Mouse (Mus musculus) adrenal gland, adult 2 months (tissue): ENCODE results near the gene Gm5565. TPM values are rescaled to one million over a fixed set of nuclear protein-coding genes. Genes with fewer than 3 reads are reported as not detected.
"Not testable (repeated sequence)": the region's sequence is repeated elsewhere in the genome, so short reads cannot be mapped to it uniquely, and the experiment has no call there.

Experiments
- DNase-seq: peaks from one replicate; pipeline ENCODE4 v3.0.0; 2021
- long read RNA-seq: library from polyadenylated mRNA; stranded (forward); transcript quantifications from one replicate; pipeline ENCODE4 v2.0.0, GENCODE M21; 2021
- polyA plus RNA-seq: library from polyadenylated mRNA; depleted of rRNA; stranded (reverse); fragments of >200 nt; gene quantifications from 2 replicates; pipeline ENCODE4 v1.2.3, GENCODE M21; 2012; rRNA removed
- total RNA-seq, 2 experiments: library from RNA; stranded (reverse); gene quantifications; 2 replicates each; pipeline ENCODE4 v1.2.3; 2021

Gm5565 gene
- total RNA-seq: not detected
- polyA plus RNA-seq: not detected in 2 replicates
- long read RNA-seq: 0 reads

DNA sequence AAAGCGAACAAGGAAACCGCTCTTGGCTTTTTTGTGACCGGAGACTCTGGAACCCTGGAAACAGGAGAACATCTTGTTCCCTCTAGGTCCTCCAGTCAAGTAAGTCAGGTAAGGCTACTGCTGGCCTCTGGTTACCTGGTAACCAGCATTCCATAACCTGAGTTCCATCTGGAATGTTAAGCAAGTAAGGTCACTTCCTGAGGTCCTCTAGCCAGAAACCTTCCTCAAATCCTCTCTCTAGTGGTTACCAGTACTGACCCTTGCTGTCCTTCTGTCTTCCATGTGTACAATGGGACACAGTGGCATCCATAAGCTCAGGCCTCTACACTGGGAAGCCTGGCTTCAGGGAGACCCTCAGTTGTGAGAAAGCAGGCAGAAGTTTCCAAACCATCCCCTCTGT lies at the start of gene Gm5565:
TSS of gene Gm5565 (minus strand) at position 101 of the 400 bp plus-strand sequence.
- DNase-seq: not testable (repeated sequence)

DNA sequence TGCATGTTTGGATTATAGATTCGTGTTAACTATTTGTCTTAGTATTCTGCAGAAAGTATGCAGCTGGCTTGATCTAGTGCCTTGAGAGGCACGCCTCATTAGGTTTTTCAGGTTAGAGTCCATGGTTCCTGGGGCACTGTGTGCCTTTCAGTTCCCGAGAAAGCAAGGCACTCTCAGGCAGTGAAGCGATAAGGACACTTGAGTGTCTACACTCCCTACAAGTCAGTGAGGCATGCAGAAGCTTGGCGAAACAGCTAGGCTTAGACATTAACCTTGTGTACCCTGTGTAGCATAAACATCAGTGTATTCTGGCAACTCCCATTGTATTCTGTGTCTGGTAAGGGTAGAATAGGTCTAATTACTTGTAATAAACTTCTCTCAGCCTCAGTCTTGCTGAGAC lies 45.2 kb upstream of the Gm5565 start:
- no peak for DNase-seq

GRCm38 (mm10) chr5:146203921-146204320 lies 43.6 kb upstream of the Gm5565 start:
- DNase-seq: no peak

- DNase-seq: no peak
Observed at GRCm38 (mm10) chr5:146200580-146200979, 40.2 kb upstream of the Gm5565 start.

- DNase-seq: no peak
Observed at GRCm38 (mm10) chr5:146199540-146199939, 39.2 kb upstream of the Gm5565 start.

- no peak for DNase-seq
Observed at GRCm38 (mm10) chr5:146199073-146199472, 38.7 kb upstream of the Gm5565 start.

DNA sequence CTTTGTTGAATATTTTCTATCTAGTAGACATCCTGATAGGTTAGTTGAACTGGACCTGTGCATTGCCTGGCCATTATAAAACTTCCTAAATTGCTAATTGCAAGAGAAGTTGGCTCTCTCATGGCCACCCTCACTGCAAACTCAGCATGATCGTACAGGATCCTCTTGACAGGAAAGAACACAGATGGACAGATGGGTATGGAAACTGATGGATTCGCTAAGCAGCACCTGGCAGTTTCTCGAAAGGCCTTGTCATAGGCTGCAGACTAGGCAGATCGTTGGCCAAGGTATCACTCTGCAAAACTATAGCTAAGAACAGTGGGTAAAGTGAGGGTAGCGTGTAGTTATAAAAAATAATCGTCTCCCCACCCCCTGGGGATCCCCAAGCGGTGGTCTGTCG lies 33.0 kb upstream of the Gm5565 start:
- no peak for DNase-seq

GRCm38 (mm10) chr5:146190501-146191269 lies 30.3 kb upstream of the Gm5565 start:
- no peak for DNase-seq

- DNase-seq: no peak
Observed at GRCm38 (mm10) chr5:146190093-146190492, 29.8 kb upstream of the Gm5565 start.

DNA sequence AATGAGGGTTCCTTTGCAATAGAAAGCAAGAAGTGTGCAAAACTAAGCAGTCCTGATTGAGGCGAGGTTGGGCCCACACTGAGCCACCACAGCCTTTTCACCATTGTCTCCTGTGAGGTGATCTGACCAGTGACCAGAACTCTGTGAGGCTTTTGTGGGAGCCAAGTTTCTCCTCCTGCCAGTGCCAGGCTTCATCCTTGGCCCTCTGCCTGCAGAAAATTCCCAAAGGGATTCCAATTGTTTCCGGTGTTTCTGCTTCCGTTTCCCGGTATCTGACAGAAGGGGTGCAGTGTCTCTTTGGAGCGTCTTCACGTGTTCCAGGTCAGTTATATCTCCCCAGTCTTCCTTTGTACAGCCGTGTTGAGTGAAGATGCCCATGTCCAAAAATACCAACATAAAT lies 28.4 kb upstream of the Gm5565 start:
- no peak for DNase-seq

- no peak for DNase-seq
Observed at GRCm38 (mm10) chr5:146188144-146188543, 27.8 kb upstream of the Gm5565 start.

GRCm38 (mm10) chr5:146187441-146187840 lies 27.1 kb upstream of the Gm5565 start:
- DNase-seq: peak; percentile 60

- not testable (repeated sequence) for DNase-seq
Observed at GRCm38 (mm10) chr5:146185204-146185603, 24.9 kb upstream of the Gm5565 start, which contains the start of gene 1700001J03Rik. TSS of gene 1700001J03Rik (minus strand) at chr5:146185304.

- peak; percentile 42 for DNase-seq
Observed at GRCm38 (mm10) chr5:146172744-146173143, 12.4 kb upstream of the Gm5565 start.

- DNase-seq: not testable (repeated sequence)
Observed at GRCm38 (mm10) chr5:146170621-146171020, 10.3 kb upstream of the Gm5565 start, which contains the start of gene Gm6309. TSS of gene Gm6309 (minus strand) at chr5:146170721.

DNA sequence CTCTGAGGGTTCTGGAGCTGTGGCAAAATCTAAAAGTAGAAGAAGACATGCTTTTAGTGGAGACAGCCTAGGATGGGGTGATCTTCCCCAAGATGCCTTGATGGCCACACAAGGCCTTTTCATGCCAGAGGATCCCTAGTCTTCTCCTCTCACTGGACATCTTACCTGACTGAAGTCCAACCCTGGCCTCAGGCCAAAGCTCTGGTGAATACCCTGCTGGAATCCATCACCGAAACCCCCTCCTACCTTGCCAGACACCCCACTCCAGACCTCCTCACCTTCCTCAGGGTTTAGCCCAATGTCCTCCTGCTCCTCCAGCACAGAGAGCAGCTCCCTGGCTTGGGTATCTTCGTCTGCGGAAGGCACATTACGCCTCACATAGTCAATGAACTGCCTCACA lies 2.0 kb downstream of the Gm5565 start:
- not testable (repeated sequence) for DNase-seq

DNA sequence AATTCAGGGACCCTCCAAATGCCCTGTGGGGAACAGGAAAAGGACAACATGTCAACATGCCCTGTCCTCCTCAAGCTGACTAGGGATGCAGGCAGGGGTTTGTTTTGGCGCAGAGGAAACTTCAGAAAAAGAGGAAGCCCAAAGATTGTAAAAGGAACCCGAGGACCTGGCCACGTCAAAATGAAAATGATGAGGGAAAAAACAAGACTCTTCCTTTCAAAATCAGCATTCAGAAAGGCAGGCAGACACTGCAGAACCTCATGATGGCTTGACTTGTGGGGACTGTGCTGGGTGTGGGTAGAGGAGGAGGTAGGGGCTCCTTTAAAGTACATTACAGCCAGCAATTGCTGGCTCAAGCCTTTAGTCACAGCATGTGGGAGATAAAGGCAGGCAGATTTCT lies 9.9 kb downstream of the Gm5565 start:
- DNase-seq: no peak

GRCm38 (mm10) chr5:146147903-146148302 lies 12.4 kb downstream of the Gm5565 start:
- DNase-seq: no peak

Other genes with a start within 250 kb of the Gm5565 start
- gene Cyp3a25, start 150.9 kb downstream of the Gm5565 start, total RNA-seq: 1 to 10 TPM in 1 of 2 experiments, not detected in 1; 2.9 TPM
- not detected in 2 replicates for gene Cyp3a25, start 150.9 kb downstream of the Gm5565 start, polyA plus RNA-seq
- gene Cyp3a59, start 81.3 kb downstream of the Gm5565 start, total RNA-seq: not detected
- gene Cyp3a59, start 81.3 kb downstream of the Gm5565 start, polyA plus RNA-seq: not detected in 2 replicates
- not detected for gene Gm6309, start 10.2 kb upstream of the Gm5565 start, total RNA-seq
- gene Gm6309, start 10.2 kb upstream of the Gm5565 start, polyA plus RNA-seq: not detected in 2 replicates
- gene 1700001J03Rik, start 24.8 kb upstream of the Gm5565 start, total RNA-seq: 1 to 10 TPM; 1.4 to 1.9 TPM
- gene 1700001J03Rik, start 24.8 kb upstream of the Gm5565 start, polyA plus RNA-seq: 0.63 and 0.73 TPM in 2 replicates
- 10 to 100 TPM; 45.4 to 75.7 TPM for gene Rnf6, start 61.0 kb upstream of the Gm5565 start, total RNA-seq
- gene Rnf6, start 61.0 kb upstream of the Gm5565 start, polyA plus RNA-seq: 7.1 and 9.2 TPM in 2 replicates
- gene Cdk8, start 70.7 kb upstream of the Gm5565 start, total RNA-seq: 10 to 100 TPM; 41.1 to 79.6 TPM
- gene Cdk8, start 70.7 kb upstream of the Gm5565 start, polyA plus RNA-seq: 42.2 and 70.3 TPM in 2 replicates
- 10 to 100 TPM; 21.0 to 22.9 TPM for gene Wasf3, start 224.4 kb upstream of the Gm5565 start, total RNA-seq
- gene Wasf3, start 224.4 kb upstream of the Gm5565 start, polyA plus RNA-seq: 24.9 and 34.2 TPM in 2 replicates